Mouse (Mus musculus): Measurements from ENCODE around the gene Stx19.

GRCm38 (mm10) chr16:62813790-62814189 lies 686 bp upstream of the Stx19 start:
- no peak for TF ChIP-seq FLI1 (IDR thresholded peaks at IDR 0.05; ENCODE audit: low read length)
- TF ChIP-seq GATA1 (IDR thresholded peaks at IDR 0.05; ENCODE audit: borderline replicate concordance, low read length), result no peak
